Mouse (Mus musculus) lung, adult 2 months (tissue): ENCODE measurements around the gene Cabin1. TPM values are rescaled to one million over a fixed set of nuclear protein-coding genes. Genes with fewer than 3 reads are reported as not detected.

Experiments used
- DNase-seq: peaks from one replicate; pipeline ENCODE4 v3.0.0; 2022
- H3K4me1 ChIP-seq: fragments of 200-500 bp; 2 replicates; pipeline ENCODE4 v1.6.1; 2011; ENCODE audit warnings: low read length; ENCODE audit not compliant: control insufficient read depth, insufficient read depth
- H3K4me3 ChIP-seq: fragments of 200-500 bp; replicated peaks from 2 replicates; pipeline ENCODE3; 2011; ENCODE audit warnings: low read depth, mild to moderate bottlenecking, control low read depth, low read length; ENCODE audit errors: extremely low read depth
- CTCF ChIP-seq: fragments of 200-500 bp; IDR thresholded peaks from 2 replicates; pipeline ENCODE4 v1.5.1; 2011; ENCODE audit warnings: mild to moderate bottlenecking, low read length, control low read depth; ENCODE audit not compliant: insufficient read depth
- POLR2A ChIP-seq: fragments of 200-500 bp; IDR thresholded peaks from 2 replicates; pipeline ENCODE4 v1.6.1; 2011; ENCODE audit warnings: low read depth, mild to moderate bottlenecking, control low read depth, low read length, borderline replicate concordance; ENCODE audit errors: extremely low read depth
- WGBS: fragments of 180-500 bp; shearing (Covaris S2); methylation state at CpG from one replicate; pipeline ENCODE4 v1.1.7; 2018; 5-methylcytosine and 5-hydroxymethylcytosine counted together
- polyA plus RNA-seq: library from polyadenylated mRNA; depleted of rRNA; stranded (reverse); fragments of >200 nt; gene quantifications from 2 replicates; pipeline ENCODE4 v1.2.3, GENCODE M21; 2012

Cabin1 gene
- polyA plus RNA-seq, 1 experiment: 53.6 TPM

- 82% methylated on average over 7 of the region's 7 CpGs for WGBS
- DNase-seq: no peak
- Histone ChIP-seq H3K4me3 (no peak overlapping the region), H3K4me1 (peaks cover 4% of the 10 kb centered on the region)
- no peak for TF ChIP-seq CTCF
- TF ChIP-seq POLR2A: no peak
These were observed 58.3 kb downstream of the Cabin1 start for GRCm38 (mm10) chr10:75705681-75706400.

- 46% methylated on average over 15 of the region's 15 CpGs for WGBS
- H3K4me1 ChIP-seq: peaks cover 4% of the 10 kb centered on the region
- no peak overlapping the region for H3K4me3 ChIP-seq
- peak; percentile 65 for DNase-seq
- TF ChIP-seq POLR2A (no peak), CTCF (no peak)
These were observed 59.6 kb downstream of the Cabin1 start for GRCm38 (mm10) chr10:75704212-75705185.

GRCm38 (mm10) chr10:75703504-75703903, 60.6 kb downstream of the Cabin1 start:
- DNase-seq: no peak
- Histone ChIP-seq H3K4me3 (no peak overlapping the region), H3K4me1 (peaks cover 4% of the 10 kb centered on the region)
- WGBS: 53% methylated on average over 1 of the region's 1 CpGs
- TF ChIP-seq POLR2A (no peak), CTCF (peak; percentile 41)

GRCm38 (mm10) chr10:75702494-75702893, 61.6 kb downstream of the Cabin1 start:
- no peak for DNase-seq
- Histone ChIP-seq H3K4me1 (peaks cover 4% of the 10 kb centered on the region), H3K4me3 (no peak overlapping the region)
- WGBS: 94% methylated on average over 2 of the region's 2 CpGs
- TF ChIP-seq CTCF (no peak), POLR2A (no peak)

GRCm38 (mm10) chr10:75701280-75701679, 62.9 kb downstream of the Cabin1 start:
- DNase-seq: no peak
- TF ChIP-seq POLR2A (no peak), CTCF (no peak)
- H3K4me3 ChIP-seq: no peak overlapping the region
- H3K4me1 ChIP-seq: peaks cover 4% of the 10 kb centered on the region
- WGBS: 85% methylated on average over 6 of the region's 6 CpGs

GRCm38 (mm10) chr10:75697693-75698092, 66.4 kb downstream of the Cabin1 start:
- no peak for DNase-seq
- TF ChIP-seq CTCF (no peak), POLR2A (no peak)
- WGBS: 87% methylated on average over 3 of the region's 3 CpGs
- Histone ChIP-seq H3K4me3 (no peak overlapping the region), H3K4me1 (no peaks in the 10 kb centered on the region)

- Histone ChIP-seq H3K4me3 (no peak overlapping the region), H3K4me1 (no peaks in the 10 kb centered on the region)
- TF ChIP-seq POLR2A (no peak), CTCF (no peak)
- WGBS: 87% methylated on average over 7 of the region's 7 CpGs
- no peak for DNase-seq
These were observed 67.4 kb downstream of the Cabin1 start for GRCm38 (mm10) chr10:75696597-75697355.

GRCm38 (mm10) chr10:75695521-75695920, 68.6 kb downstream of the Cabin1 start:
- TF ChIP-seq POLR2A (no peak), CTCF (no peak)
- DNase-seq: no peak
- WGBS: 92% methylated on average over 2 of the region's 2 CpGs

GRCm38 (mm10) chr10:75695078-75695477, 69.1 kb downstream of the Cabin1 start:
- no peaks in the 10 kb centered on the region for H3K4me1 ChIP-seq
- WGBS: 86% methylated on average over 5 of the region's 5 CpGs
- TF ChIP-seq POLR2A (no peak), CTCF (no peak)
- no peak overlapping the region for H3K4me3 ChIP-seq
- DNase-seq: no peak

More at GRCm38 (mm10) chr10:75695521-75695920, 68.6 kb downstream of the Cabin1 start:
- no peak overlapping the region for H3K4me3 ChIP-seq
- no peaks in the 10 kb centered on the region for H3K4me1 ChIP-seq
